Mouse (Mus musculus) hindbrain, embryonic 10.5 days (tissue): Measurements from ENCODE around the gene Luc7l3. TPM values are rescaled to one million over a fixed set of nuclear protein-coding genes. Genes with fewer than 3 reads are reported as not detected.
"Not testable (repeated sequence)": the region's sequence is repeated elsewhere in the genome, so short reads cannot be mapped to it uniquely, and the experiment has no call there.

ENCODE experiments used
- DNase-seq: peaks from one replicate; pipeline ENCODE4 v3.0.0-alpha.2; 2017; ENCODE audit warnings: low spot score
- H3K27ac ChIP-seq: fragments of 300-500 bp; sonication (generic); 2 replicates; pipeline ENCODE4 v1.5.1; 2016; ENCODE audit warnings: mild to moderate bottlenecking, moderate library complexity
- H3K27me3 ChIP-seq: fragments of 300-500 bp; sonication (generic); 2 replicates; pipeline ENCODE4 v1.6.1; 2016; ENCODE audit warnings: mild to moderate bottlenecking; ENCODE audit not compliant: poor library complexity, insufficient read depth, severe bottlenecking
- H3K36me3 ChIP-seq: fragments of 300-500 bp; sonication (generic); 2 replicates; pipeline ENCODE4 v1.6.1; 2016; ENCODE audit warnings: mild to moderate bottlenecking, moderate library complexity
- H3K4me1 ChIP-seq: fragments of 300-500 bp; sonication (generic); replicated peaks from 2 replicates; pipeline ENCODE4 v1.6.1; 2016; ENCODE audit warnings: mild to moderate bottlenecking
- H3K4me3 ChIP-seq: fragments of 300-500 bp; sonication (generic); 2 replicates; pipeline ENCODE4 v1.5.1; 2016; ENCODE audit warnings: mild to moderate bottlenecking, moderate library complexity
- H3K9me3 ChIP-seq: fragments of 300-500 bp; sonication (generic); 2 replicates; pipeline ENCODE4 v1.6.1; 2016; ENCODE audit warnings: mild to moderate bottlenecking, moderate library complexity
- WGBS: fragments of 180-500 bp; shearing (Covaris S2); methylation state at CpG from one replicate; pipeline ENCODE4 v1.1.7; 2016; 5-methylcytosine and 5-hydroxymethylcytosine counted together
- polyA plus RNA-seq: library from polyadenylated mRNA; unstranded; fragments of >200 nt; fragmentation: Nextera tagmentation; extraction: Ambion mirVana; gene quantifications from 2 replicates; pipeline ENCODE4 v1.2.1, GENCODE M21; 2016

The Luc7l3 gene
- polyA plus RNA-seq, 1 experiment from 2014 or later: 72.3 TPM

- Histone ChIP-seq H3K9me3 (no peaks in the 10 kb centered on the region), H3K27ac (peak within 1 kb of the TSS; percentile 17; the same call in 1 of the 2 replicates), H3K4me3 (no peak within 1 kb of the TSS), H3K36me3 (peaks cover 40% of the 10 kb centered on the region), H3K27me3 (no peaks in the 10 kb centered on the region), H3K4me1 (peaks cover 18% of the 10 kb centered on the region)
- WGBS: 86% methylated on average over 11 of the region's 11 CpGs
- no peak for DNase-seq
Measured at GRCm38 (mm10) chr11:94281199-94282181, 40.3 kb downstream of the Luc7l3 start, which contains the start of gene Gm21885. Gene Gm21885 (plus strand): TSS chr11:94281873.

GRCm38 (mm10) chr11:94276869-94277337, 44.9 kb downstream of the Luc7l3 start:
- Histone ChIP-seq H3K36me3 (no peaks in the 10 kb centered on the region), H3K4me1 (peaks cover 23% of the 10 kb centered on the region), H3K9me3 (no peaks in the 10 kb centered on the region), H3K27ac (peak overlapping the region; percentile 76), H3K4me3 (peak overlapping the region; percentile 41), H3K27me3 (0 out of 2 replicates have a peak, but pooled peaks cover 9% of the 10 kb centered on the region)
- peak; percentile 87 for DNase-seq
- 6% methylated on average over 20 of the region's 20 CpGs for WGBS

- Histone ChIP-seq H3K36me3 (no peaks in the 10 kb centered on the region), H3K27me3 (0 out of 2 replicates have a peak, but pooled peaks cover 9% of the 10 kb centered on the region), H3K9me3 (no peaks in the 10 kb centered on the region), H3K27ac (no peak overlapping the region), H3K4me1 (peaks cover 21% of the 10 kb centered on the region), H3K4me3 (no peak overlapping the region)
- no peak for DNase-seq
- 84% methylated on average over 2 of the region's 2 CpGs for WGBS
Measured at GRCm38 (mm10) chr11:94275686-94276085, 46.1 kb downstream of the Luc7l3 start.

GRCm38 (mm10) chr11:94275226-94275625, 46.6 kb downstream of the Luc7l3 start:
- no peak for DNase-seq
- Histone ChIP-seq H3K4me3 (no peak overlapping the region), H3K36me3 (no peaks in the 10 kb centered on the region), H3K4me1 (peaks cover 17% of the 10 kb centered on the region), H3K9me3 (no peaks in the 10 kb centered on the region), H3K27ac (no peak overlapping the region), H3K27me3 (0 out of 2 replicates have a peak, but pooled peaks cover 9% of the 10 kb centered on the region)
- WGBS: 85% methylated on average over 7 of the region's 7 CpGs

GRCm38 (mm10) chr11:94274206-94274867, 47.5 kb downstream of the Luc7l3 start:
- 95% methylated on average over 10 of the region's 10 CpGs for WGBS
- H3K9me3 ChIP-seq: no peaks in the 10 kb centered on the region
- peak overlapping the region; percentile 41 for H3K27ac ChIP-seq

GRCm38 (mm10) chr11:94272960-94273927, 48.5 kb downstream of the Luc7l3 start:
- H3K27ac ChIP-seq: no peak overlapping the region
- 0 out of 2 replicates have a peak, but pooled peaks cover 9% of the 10 kb centered on the region for H3K27me3 ChIP-seq
- peaks cover 15% of the 10 kb centered on the region for H3K4me1 ChIP-seq
- no peaks in the 10 kb centered on the region for H3K36me3 ChIP-seq
- WGBS: 89% methylated on average over 21 of the region's 21 CpGs
- no peak overlapping the region for H3K4me3 ChIP-seq
- no peaks in the 10 kb centered on the region for H3K9me3 ChIP-seq
- DNase-seq: no peak

More at GRCm38 (mm10) chr11:94274206-94274867, 47.5 kb downstream of the Luc7l3 start:
- Histone ChIP-seq H3K4me1 (peaks cover 15% of the 10 kb centered on the region), H3K27me3 (0 out of 2 replicates have a peak, but pooled peaks cover 9% of the 10 kb centered on the region), H3K36me3 (no peaks in the 10 kb centered on the region), H3K4me3 (no peak overlapping the region)
- DNase-seq: no peak

GRCm38 (mm10) chr11:94271015-94271414, 50.8 kb downstream of the Luc7l3 start:
- no peak for DNase-seq
- 0 out of 2 replicates have a peak, but pooled peaks cover 7% of the 10 kb centered on the region for H3K27me3 ChIP-seq
- no peaks in the 10 kb centered on the region for H3K36me3 ChIP-seq
- H3K4me3 ChIP-seq: no peak overlapping the region
- peaks cover 5% of the 10 kb centered on the region; the same call in 1 of the 2 replicates for H3K4me1 ChIP-seq
- 86% methylated on average over 2 of the region's 2 CpGs for WGBS
- no peak overlapping the region for H3K27ac ChIP-seq
- H3K9me3 ChIP-seq: no peaks in the 10 kb centered on the region

- no peak overlapping the region for H3K27ac ChIP-seq
- H3K9me3 ChIP-seq: no peaks in the 10 kb centered on the region
- H3K36me3 ChIP-seq: no peaks in the 10 kb centered on the region
- DNase-seq: no peak
- H3K4me1 ChIP-seq: peaks cover 10% of the 10 kb centered on the region
- no peaks in the 10 kb centered on the region for H3K27me3 ChIP-seq
- no peak overlapping the region for H3K4me3 ChIP-seq
- WGBS: 90% methylated on average over 7 of the region's 7 CpGs
Measured at GRCm38 (mm10) chr11:94269906-94270305, 51.9 kb downstream of the Luc7l3 start.

GRCm38 (mm10) chr11:94268761-94269160, 53.0 kb downstream of the Luc7l3 start:
- Histone ChIP-seq H3K9me3 (no peaks in the 10 kb centered on the region), H3K36me3 (no peaks in the 10 kb centered on the region), H3K4me3 (no peak overlapping the region), H3K27me3 (no peaks in the 10 kb centered on the region), H3K4me1 (peaks cover 15% of the 10 kb centered on the region), H3K27ac (no peak overlapping the region)
- DNase-seq: no peak

GRCm38 (mm10) chr11:94266155-94266554, 55.6 kb downstream of the Luc7l3 start:
- not testable (repeated sequence) for H3K9me3 ChIP-seq, DNase-seq, H3K27ac ChIP-seq, H3K27me3 ChIP-seq, H3K36me3 ChIP-seq, H3K4me3 ChIP-seq
- H3K4me1 ChIP-seq: peaks cover 22% of the 10 kb centered on the region
- WGBS: 83% methylated on average over 3 of the region's 3 CpGs

- H3K4me3 ChIP-seq: peak overlapping the region; percentile 51
- no peaks in the 10 kb centered on the region for H3K27me3 ChIP-seq
- WGBS: 3% methylated on average over 18 of the region's 18 CpGs
- DNase-seq: peak; percentile 63
- H3K9me3 ChIP-seq: no peaks in the 10 kb centered on the region
- no peaks in the 10 kb centered on the region for H3K36me3 ChIP-seq
- peaks cover 25% of the 10 kb centered on the region for H3K4me1 ChIP-seq
- H3K27ac ChIP-seq: peak overlapping the region; percentile 74
Measured at GRCm38 (mm10) chr11:94265134-94265785, 56.5 kb downstream of the Luc7l3 start.
